Mouse (Mus musculus) erythroblast, embryonic 14.5 days (primary cell): ENCODE data around the gene Aqp11. TPM values are rescaled to one million over a fixed set of nuclear protein-coding genes. Genes with fewer than 3 reads are reported as not detected.

Experiments used
- H3K27me3 ChIP-seq: 2 replicates; pipeline ENCODE4 v1.6.1; 2012; ENCODE audit warnings: inconsistent platforms; ENCODE audit not compliant: control insufficient read depth
- H3K36me3 ChIP-seq: 2 replicates; pipeline ENCODE4 v1.6.1; 2012; ENCODE audit warnings: mild to moderate bottlenecking, inconsistent platforms; ENCODE audit not compliant: control insufficient read depth
- H3K4me1 ChIP-seq: 2 replicates; pipeline ENCODE4 v1.6.1; 2012; ENCODE audit warnings: inconsistent platforms; ENCODE audit not compliant: control insufficient read depth
- H3K4me3 ChIP-seq: replicated peaks from 2 replicates; pipeline ENCODE3; 2012; ENCODE audit warnings: moderate library complexity, mild to moderate bottlenecking, inconsistent platforms
- H3K9me3 ChIP-seq: 2 replicates; pipeline ENCODE4 v1.6.1; 2012; ENCODE audit warnings: low read length, inconsistent platforms, mixed read lengths; ENCODE audit not compliant: control insufficient read depth
- GATA1 ChIP-seq: IDR thresholded peaks from 2 replicates; pipeline ENCODE4 v1.6.1; 2012; ENCODE audit warnings: low read length, inconsistent platforms, mixed read lengths
- TAL1 ChIP-seq: IDR thresholded peaks from 3 replicates; pipeline ENCODE4 v1.6.1; 2012; ENCODE audit warnings: low read length, inconsistent platforms, mixed read lengths
- polyA plus RNA-seq: library from polyadenylated mRNA; stranded (reverse); fragments of >175 nt; gene quantifications from 2 replicates; pipeline ENCODE4 v1.2.3, GENCODE M21; 2012

The Aqp11 gene
- polyA plus RNA-seq, 1 experiment = 0.13 TPM

DNA sequence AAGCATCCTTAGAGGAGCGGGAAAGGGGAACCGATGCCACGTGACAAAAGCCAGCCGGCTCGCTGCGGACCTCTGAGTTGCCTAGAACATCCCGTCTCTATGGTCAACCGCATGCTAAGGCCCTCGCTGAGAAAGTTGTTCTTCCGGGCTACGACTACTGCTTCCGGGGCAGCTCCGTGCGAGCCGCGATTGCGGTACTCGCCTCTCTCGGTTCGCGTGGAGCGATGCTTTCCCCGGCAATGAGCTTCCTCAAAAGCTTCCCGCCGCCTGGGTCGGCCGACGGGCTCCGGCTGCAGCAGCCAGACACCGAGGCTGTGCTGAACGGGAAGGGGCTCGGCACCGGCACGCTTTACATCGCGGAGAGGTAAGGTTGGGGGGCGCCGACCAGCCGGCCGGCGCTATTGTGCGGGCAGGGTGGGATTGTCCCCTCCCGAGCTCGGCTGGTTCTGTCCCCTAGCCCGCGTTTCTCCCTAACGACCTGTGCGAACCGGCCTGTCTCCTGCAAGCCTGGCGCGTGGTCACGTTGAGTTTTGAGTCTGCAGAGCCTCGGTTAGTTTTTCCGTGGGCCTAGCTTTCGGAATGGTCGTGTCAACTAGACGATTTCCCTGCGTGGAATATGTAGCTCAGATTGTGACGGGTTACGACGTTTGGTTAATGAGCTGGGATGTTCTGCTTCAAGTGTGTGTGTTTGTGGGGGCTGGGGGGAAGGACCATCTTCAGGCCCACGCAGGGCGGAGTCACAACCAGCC lies 41.4 kb downstream of the Aqp11 start, which contains the start of gene Clns1a:
Gene Clns1a, plus strand, starts transcription at position 129 of the 749 bp plus-strand sequence.
- TF ChIP-seq TAL1 (no peak), GATA1 (no peak)
- no peaks in the 10 kb centered on the region for H3K27me3 ChIP-seq
- peak within 1 kb of the TSS; percentile 73 for H3K4me3 ChIP-seq
- H3K36me3 ChIP-seq = peaks cover 13% of the 10 kb centered on the region
- peaks cover 40% of the 10 kb centered on the region for H3K4me1 ChIP-seq
- H3K9me3 ChIP-seq = no peaks in the 10 kb centered on the region

DNA sequence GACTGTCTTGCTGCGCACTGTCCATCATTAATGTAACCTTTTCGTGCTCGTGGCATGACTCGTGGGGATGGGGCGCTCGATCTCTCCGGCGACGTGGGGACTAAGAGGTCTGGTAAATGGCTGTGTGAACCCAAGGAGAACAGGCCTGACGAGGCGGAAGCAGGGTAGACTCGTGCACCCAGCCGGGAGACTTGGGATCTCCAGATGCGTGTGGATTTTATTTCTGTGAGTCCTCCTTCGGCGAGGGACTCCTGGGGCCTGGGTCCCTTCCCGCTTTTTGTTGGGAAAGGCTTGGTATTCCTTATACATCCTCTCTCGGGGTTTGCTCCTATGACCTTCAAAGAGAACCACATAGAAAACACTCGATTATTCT lies 42.0 kb downstream of the Aqp11 start:
- Histone ChIP-seq H3K4me1 (peaks cover 40% of the 10 kb centered on the region), H3K27me3 (no peaks in the 10 kb centered on the region), H3K4me3 (peak overlapping the region; percentile 73), H3K36me3 (peaks cover 13% of the 10 kb centered on the region), H3K9me3 (no peaks in the 10 kb centered on the region)
- TF ChIP-seq TAL1 (no peak), GATA1 (no peak)

- Histone ChIP-seq H3K36me3 (peaks cover 13% of the 10 kb centered on the region), H3K4me3 (no peak overlapping the region), H3K27me3 (no peaks in the 10 kb centered on the region), H3K9me3 (no peaks in the 10 kb centered on the region), H3K4me1 (peaks cover 40% of the 10 kb centered on the region)
- TF ChIP-seq GATA1 = no peak
- TF ChIP-seq TAL1 = no peak
Observed at GRCm38 (mm10) chr7:97695441-97695840, 42.6 kb downstream of the Aqp11 start.

- TF ChIP-seq TAL1 (no peak), GATA1 (no peak)
Observed at GRCm38 (mm10) chr7:97687831-97688230, 50.3 kb downstream of the Aqp11 start.

DNA sequence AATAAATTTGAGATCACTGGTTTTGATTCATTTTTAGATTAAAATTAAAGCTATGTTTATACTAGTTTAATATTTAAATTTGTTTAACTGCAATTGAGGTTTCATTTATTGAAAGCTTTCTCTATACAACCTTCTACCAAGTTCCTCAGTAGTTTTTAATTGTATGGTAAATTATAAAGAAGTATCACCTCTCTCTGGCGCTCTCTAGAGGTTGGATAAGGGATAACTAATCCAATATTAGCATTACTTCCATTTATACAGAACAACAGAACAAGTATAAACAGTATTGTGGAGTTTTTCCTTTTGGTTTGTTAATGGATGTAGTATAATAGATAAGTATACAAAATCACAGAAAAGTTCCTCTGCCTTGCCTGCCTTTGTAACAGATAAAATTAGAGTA lies 58.9 kb downstream of the Aqp11 start:
- no peaks in the 10 kb centered on the region for H3K9me3 ChIP-seq
- peaks cover 71% of the 10 kb centered on the region for H3K36me3 ChIP-seq
- H3K4me3 ChIP-seq = no peak overlapping the region
- no peaks in the 10 kb centered on the region for H3K4me1 ChIP-seq
- TF ChIP-seq GATA1 = no peak
- TF ChIP-seq TAL1 = no peak
- no peaks in the 10 kb centered on the region for H3K27me3 ChIP-seq

More at GRCm38 (mm10) chr7:97687831-97688230, 50.3 kb downstream of the Aqp11 start:
- Histone ChIP-seq H3K9me3 (no peaks in the 10 kb centered on the region), H3K4me3 (no peak overlapping the region), H3K36me3 (peaks cover 42% of the 10 kb centered on the region), H3K27me3 (no peaks in the 10 kb centered on the region), H3K4me1 (no peaks in the 10 kb centered on the region)

Other genes with a start within 250 kb of the Aqp11 start
- gene Aamdc, start 158.8 kb downstream of the Aqp11 start, polyA plus RNA-seq = 0.17 and 0.63 TPM in 2 replicates
- gene Rsf1, start 158.4 kb downstream of the Aqp11 start, polyA plus RNA-seq = 0.53 and 0.68 TPM in 2 replicates
- 1.3 and 1.4 TPM in 2 replicates for gene Clns1a, start 41.7 kb downstream of the Aqp11 start, polyA plus RNA-seq
- 0.06 and 0.08 TPM in 2 replicates for gene Pak1, start 50.3 kb upstream of the Aqp11 start, polyA plus RNA-seq
- gene Gdpd4, start 181.7 kb upstream of the Aqp11 start, polyA plus RNA-seq = not detected in 2 replicates